Mouse (Mus musculus) limb, embryonic 14.5 days (tissue): ENCODE measurements at regions not wholly inside any gene's neighbourhood (a gene's known extent, or its start where the extent isn't known, plus 50 kb on each side); places are given as distances from the start of the nearest gene placed in this dataset.

Experiments used
- ATAC-seq: fragments of 200-750 bp; cut with Nextera tagmentation; 2 replicates; pipeline ENCODE4 v1.8.0; 2017; ENCODE audit warnings: low read depth, moderate number of reproducible peaks, moderate TSS enrichment; ENCODE audit not compliant: low FRiP score
- DNase-seq: peaks from one replicate; pipeline ENCODE4 v3.0.0-alpha.2; 2015; ENCODE audit warnings: low spot score
- H3K27ac ChIP-seq: fragments of 300-500 bp; sonication (generic); replicated peaks from 2 replicates; pipeline ENCODE4 v1.5.1; 2014; ENCODE audit warnings: low read depth, mild to moderate bottlenecking, low read length, moderate library complexity, mixed read lengths
- H3K27me3 ChIP-seq: fragments of 300-500 bp; sonication (generic); 2 replicates; pipeline ENCODE4 v1.6.1; 2014; ENCODE audit warnings: low read length, mixed read lengths; ENCODE audit not compliant: control insufficient read depth, insufficient read depth
- H3K36me3 ChIP-seq: fragments of 300-500 bp; sonication (generic); 2 replicates; pipeline ENCODE4 v1.6.1; 2014; ENCODE audit warnings: mild to moderate bottlenecking, low read length, moderate library complexity, mixed read lengths; ENCODE audit not compliant: control insufficient read depth, insufficient read depth
- H3K4me1 ChIP-seq: fragments of 300-500 bp; sonication (generic); 2 replicates; pipeline ENCODE4 v1.6.1; 2014; ENCODE audit warnings: antibody characterized with exemption, low read length, mixed read lengths; ENCODE audit not compliant: control insufficient read depth, insufficient read depth
- H3K4me2 ChIP-seq: fragments of 300-500 bp; sonication (generic); replicated peaks from 2 replicates; pipeline ENCODE4 v1.6.1; 2014; ENCODE audit warnings: low read depth, mild to moderate bottlenecking, low read length, moderate library complexity; ENCODE audit not compliant: severe bottlenecking
- H3K4me3 ChIP-seq: fragments of 300-500 bp; sonication (generic); replicated peaks from 2 replicates; pipeline ENCODE4 v1.5.1; 2014; ENCODE audit warnings: low read length
- H3K9ac ChIP-seq: fragments of 300-500 bp; sonication (generic); 2 replicates; pipeline ENCODE4 v1.6.1; 2014; ENCODE audit warnings: mild to moderate bottlenecking, low read depth, low read length, moderate library complexity; ENCODE audit not compliant: severe bottlenecking
- H3K9me3 ChIP-seq: fragments of 300-500 bp; sonication (generic); 2 replicates; pipeline ENCODE4 v1.6.1; 2016; ENCODE audit warnings: low read length; ENCODE audit not compliant: control insufficient read depth
- POLR2A ChIP-seq: fragments of 200-500 bp; IDR thresholded peaks from 2 replicates; pipeline ENCODE4 v1.8.0; 2012; ENCODE audit warnings: inconsistent platforms, mild to moderate bottlenecking, moderate library complexity, borderline replicate concordance; ENCODE audit not compliant: insufficient read depth, insufficient read length; ENCODE audit errors: extremely low read depth
- WGBS: fragments of 180-500 bp; shearing (Covaris S2); extraction: QIAGEN DNeasy Blood & Tissue Kit; methylation state at CpG from one replicate; pipeline ENCODE4 v1.1.7; 2014; 5-methylcytosine and 5-hydroxymethylcytosine counted together

GRCm38 (mm10) chr6:6695742-6696430, 117.4 kb upstream of the Sem1 start:
- H3K4me2 ChIP-seq: no peak overlapping the region
- no peaks in the 10 kb centered on the region for H3K27me3 ChIP-seq
- H3K36me3 ChIP-seq: no peaks in the 10 kb centered on the region
- no peak overlapping the region for H3K4me3 ChIP-seq
- no peaks in the 10 kb centered on the region for H3K9me3 ChIP-seq
- H3K4me1 ChIP-seq: no peaks in the 10 kb centered on the region
- ATAC-seq: no peak
- no peak for DNase-seq
- H3K9ac ChIP-seq: no peak overlapping the region
- TF ChIP-seq POLR2A: no peak
- 76% methylated on average over 11 of the region's 11 CpGs for WGBS
- H3K27ac ChIP-seq: no peak overlapping the region

- Histone ChIP-seq H3K4me3 (no peak overlapping the region), H3K9me3 (no peaks in the 10 kb centered on the region), H3K4me2 (no peak overlapping the region), H3K36me3 (no peaks in the 10 kb centered on the region), H3K4me1 (no peaks in the 10 kb centered on the region), H3K9ac (no peak overlapping the region), H3K27me3 (no peaks in the 10 kb centered on the region), H3K27ac (no peak overlapping the region)
- WGBS: 71% methylated on average over 10 of the region's 10 CpGs
- no peak for TF ChIP-seq POLR2A
- DNase-seq: no peak
- no peak for ATAC-seq
These were observed 119.0 kb upstream of the Sem1 start for GRCm38 (mm10) chr6:6697418-6697979.

- H3K4me1 ChIP-seq: no peaks in the 10 kb centered on the region
- no peak overlapping the region for H3K27ac ChIP-seq
- H3K36me3 ChIP-seq: no peaks in the 10 kb centered on the region
- 86% methylated on average over 4 of the region's 4 CpGs for WGBS
- H3K9me3 ChIP-seq: no peaks in the 10 kb centered on the region
- TF ChIP-seq POLR2A: no peak
- no peak overlapping the region for H3K4me3 ChIP-seq
- ATAC-seq: no peak
- H3K4me2 ChIP-seq: no peak overlapping the region
- H3K27me3 ChIP-seq: no peaks in the 10 kb centered on the region
- H3K9ac ChIP-seq: no peak overlapping the region
- no peak for DNase-seq
These were observed 128.3 kb upstream of the Sem1 start for GRCm38 (mm10) chr6:6706729-6707128.

GRCm38 (mm10) chr6:6709057-6709456, 130.6 kb upstream of the Sem1 start:
- H3K36me3 ChIP-seq: no peaks in the 10 kb centered on the region
- H3K9me3 ChIP-seq: no peaks in the 10 kb centered on the region
- 76% methylated on average over 3 of the region's 3 CpGs for WGBS
- no peak for DNase-seq
- ATAC-seq: no peak
- no peak overlapping the region for H3K27ac ChIP-seq
- H3K4me2 ChIP-seq: no peak overlapping the region
- H3K27me3 ChIP-seq: no peaks in the 10 kb centered on the region
- TF ChIP-seq POLR2A: no peak
- H3K4me3 ChIP-seq: no peak overlapping the region
- no peak overlapping the region for H3K9ac ChIP-seq
- no peaks in the 10 kb centered on the region for H3K4me1 ChIP-seq

- DNase-seq (no peak), ATAC-seq (no peak)
- H3K4me3 ChIP-seq: no peak overlapping the region
- H3K27me3 ChIP-seq: no peaks in the 10 kb centered on the region
- H3K27ac ChIP-seq: no peak overlapping the region
- H3K4me1 ChIP-seq: no peaks in the 10 kb centered on the region
- no peaks in the 10 kb centered on the region for H3K9me3 ChIP-seq
- TF ChIP-seq POLR2A: no peak
- no peak overlapping the region for H3K4me2 ChIP-seq
- no peaks in the 10 kb centered on the region for H3K36me3 ChIP-seq
- WGBS: 92% methylated on average over 3 of the region's 3 CpGs
- no peak overlapping the region for H3K9ac ChIP-seq
These were observed 132.9 kb upstream of the Dlx6 start for GRCm38 (mm10) chr6:6730259-6730658.
